Mouse (Mus musculus) CH12F3 (cell line): ENCODE measurements around the gene Lck.

ENCODE experiments used
- in situ Hi-C: fragments of 300-500 bp; cut with MboI; formaldehyde crosslinking; loops from 2 replicates; pipeline ENCODE4 v1.14.3; 2020; ENCODE audit warnings: low sequenced_read_pairs

The Lck gene

DNA sequence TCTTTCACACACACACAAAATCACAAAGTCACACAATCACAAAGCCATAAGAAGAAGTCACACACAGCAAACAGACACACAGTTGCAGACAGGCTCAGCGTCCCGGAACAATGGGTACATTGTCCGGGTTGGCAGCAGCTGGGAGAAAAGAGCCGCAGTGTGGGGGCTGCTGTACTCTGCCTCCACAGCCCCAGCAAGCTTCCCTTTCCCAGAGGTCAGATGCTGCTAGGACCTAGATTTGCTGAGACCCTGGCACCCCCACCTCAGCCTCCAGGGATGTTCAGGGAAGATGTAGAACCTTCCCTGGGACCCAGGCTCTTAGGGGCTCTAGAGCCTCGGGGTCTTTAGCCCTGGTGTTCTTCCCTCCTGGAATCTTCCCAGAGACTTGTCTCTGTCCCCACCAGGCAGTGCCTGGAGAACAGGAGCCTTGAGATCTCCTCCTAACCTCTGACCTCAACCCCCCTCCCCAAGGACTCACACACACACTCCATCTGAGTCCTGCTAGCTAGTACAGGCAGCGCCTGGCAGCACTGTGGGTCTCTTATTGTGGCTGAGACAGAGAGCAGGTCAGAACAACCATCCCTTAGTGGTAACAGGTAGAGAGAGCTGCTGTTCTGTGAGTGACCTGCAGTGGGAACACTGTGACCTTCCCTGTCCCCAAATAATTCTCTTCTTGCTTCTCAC is 61.9 kb downstream of the Lck start:
- in situ Hi-C loops = no loop called here

DNA sequence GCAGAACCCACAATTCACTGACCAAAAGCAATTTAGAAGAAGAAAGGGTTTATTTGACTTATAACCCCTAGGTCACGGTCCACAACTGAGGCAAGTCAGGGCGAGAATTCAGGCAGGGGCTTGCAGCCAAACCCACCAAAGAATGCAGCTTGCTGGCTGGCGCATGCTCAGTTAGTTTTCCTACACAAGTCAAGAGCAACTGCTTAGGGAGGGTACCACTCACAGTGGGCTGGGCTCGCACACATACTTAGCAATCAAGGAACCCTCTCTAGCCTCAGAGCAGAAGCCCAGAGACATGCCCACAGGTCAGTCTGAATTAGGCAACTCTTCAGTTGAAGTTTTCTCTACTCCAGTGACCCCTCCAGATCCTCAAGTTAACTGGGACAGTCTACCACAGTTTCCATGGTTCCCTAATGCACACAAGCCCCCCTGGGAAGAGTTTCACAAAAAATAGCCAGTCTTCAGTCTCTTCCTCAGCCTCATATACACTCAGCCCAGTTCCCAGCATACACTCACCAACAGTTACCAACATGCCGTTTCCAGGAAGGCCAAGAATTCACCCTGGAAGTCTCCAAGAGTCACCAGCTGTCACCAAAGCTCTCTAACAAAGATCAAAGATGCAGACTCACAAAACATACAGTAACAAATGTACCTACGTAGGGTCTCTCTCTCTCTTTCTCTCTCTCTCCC is 62.6 kb downstream of the Lck start:
- in situ Hi-C loops = no loop called here

DNA sequence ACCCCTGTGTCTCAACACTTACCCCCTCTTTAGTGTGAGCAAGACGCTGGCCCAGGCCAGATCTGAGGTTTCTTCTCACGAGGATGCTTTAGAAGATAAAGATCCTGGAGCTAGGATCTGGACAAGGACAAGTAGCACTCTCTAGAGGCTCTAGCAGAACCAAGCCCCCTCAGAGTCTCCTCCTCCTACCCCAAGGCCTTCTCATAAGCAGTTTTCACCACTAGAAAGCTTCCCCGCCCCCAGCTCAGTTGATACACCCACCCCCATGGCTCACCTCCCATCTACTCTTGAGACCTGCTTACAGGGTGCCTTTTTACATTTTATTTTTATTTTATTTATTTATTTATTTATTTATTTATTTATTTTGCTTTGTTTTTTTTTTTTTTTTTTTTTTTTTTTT is 63.8 kb downstream of the Lck start:
- in situ Hi-C loops = no loop called here

DNA sequence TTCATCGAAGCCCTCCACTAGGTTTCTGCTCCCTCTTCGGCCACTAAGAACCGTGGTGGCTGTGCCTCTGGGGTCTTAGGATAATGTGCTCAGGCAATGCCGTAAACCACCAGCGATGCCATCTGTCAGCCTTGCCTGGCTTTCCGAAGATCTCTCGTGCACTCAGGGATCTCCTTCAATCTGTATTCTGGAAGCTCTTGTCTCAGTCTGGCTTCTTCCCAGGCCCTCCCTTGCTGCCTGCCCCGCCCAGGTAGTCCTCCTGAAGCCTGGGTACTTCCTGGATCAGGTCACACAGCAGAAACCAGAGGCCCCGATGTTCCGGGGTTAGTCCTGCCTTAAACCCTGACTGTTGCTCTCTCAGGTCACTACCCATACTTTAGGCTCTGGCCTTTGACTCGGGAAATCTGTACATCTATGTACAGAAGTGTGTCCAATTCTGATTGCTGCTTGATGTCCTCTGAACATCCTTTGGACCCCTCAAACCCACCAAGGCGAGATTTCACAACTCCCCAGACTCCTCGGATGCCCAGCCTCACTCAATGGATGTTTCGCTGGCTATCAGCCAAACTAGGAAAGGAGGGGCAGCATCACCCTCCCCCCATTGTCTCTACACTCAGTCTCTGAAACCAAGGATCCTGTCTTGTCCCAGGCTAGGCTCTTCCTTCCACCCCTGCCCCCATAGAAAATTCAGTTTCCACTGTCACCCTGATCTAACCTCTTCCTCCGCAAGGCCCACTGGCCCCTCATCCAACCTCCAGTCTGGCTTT is 64.4 kb downstream of the Lck start:
- in situ Hi-C loops = no loop called here

DNA sequence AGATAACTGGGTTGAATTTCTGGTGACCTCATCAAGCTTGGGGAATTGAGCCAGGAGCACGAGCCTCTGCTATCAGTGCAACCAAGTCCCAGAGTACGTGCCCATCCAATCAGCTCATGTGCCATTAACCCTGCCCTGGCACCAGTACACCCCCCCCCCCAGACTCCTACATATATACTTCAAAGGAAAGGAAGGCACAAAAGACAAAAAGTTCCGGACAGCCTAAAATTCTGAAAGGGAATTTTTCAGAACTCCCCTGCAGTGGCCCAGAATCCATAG is 65.3 kb downstream of the Lck start:
- in situ Hi-C loops = no loop called here

DNA sequence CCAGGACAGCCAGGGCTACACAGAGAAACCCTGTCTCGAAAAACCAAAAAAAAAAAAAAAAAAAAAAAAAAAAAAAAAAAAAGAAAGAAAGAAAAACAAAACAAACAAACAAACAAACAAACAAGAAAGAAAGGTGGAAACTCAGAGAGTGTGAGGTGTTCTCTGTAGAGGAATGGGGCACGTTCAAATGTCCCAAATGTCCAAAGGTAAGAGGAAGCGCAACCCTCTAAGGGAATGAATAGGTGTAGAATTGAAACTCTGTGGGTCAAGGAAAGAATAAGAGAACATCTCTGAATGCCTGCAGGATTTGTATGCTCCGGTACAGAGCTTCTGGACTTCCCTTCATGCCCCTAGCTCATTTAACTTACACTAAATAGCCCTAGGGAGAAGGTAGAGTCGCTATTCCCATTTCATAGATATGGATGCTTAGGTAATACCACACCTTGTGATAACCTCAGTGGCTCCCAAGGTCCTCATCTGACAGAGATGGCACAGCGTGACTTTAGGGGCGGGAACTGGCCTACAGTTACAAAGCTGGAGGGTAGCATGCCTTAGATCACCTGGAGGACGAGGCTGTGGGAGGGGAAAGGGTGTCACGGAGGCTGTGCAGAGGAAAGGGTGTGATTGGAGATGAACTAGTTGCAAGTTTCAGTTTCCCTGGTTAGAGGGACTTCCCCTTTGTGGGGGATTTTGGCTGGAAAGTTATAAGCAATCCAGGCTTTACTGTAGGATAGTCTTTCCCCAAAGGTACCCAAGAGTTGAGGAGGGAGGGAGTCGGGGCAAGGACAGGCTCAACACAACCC is 65.8 kb downstream of the Lck start:
- in situ Hi-C loops = no loop called here

DNA sequence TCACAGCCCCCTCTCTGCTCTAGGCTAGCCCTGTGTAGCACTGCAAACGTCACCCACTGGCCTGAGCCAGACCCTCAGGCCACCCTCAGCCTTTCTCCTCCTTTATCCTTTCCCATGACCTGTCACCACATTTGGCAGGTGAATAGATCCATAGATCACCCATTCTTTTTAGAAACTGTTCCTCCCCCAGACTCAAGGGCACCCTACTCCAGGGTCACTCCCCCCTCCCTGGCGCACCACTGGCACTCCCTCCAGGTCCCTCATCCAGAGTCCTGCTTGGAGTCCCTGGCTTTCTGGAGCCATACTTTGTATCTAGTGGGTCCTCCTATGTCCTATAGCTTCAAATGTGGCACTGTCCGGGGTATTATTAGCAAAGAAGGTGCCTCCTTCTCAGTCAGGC is 67.9 kb downstream of the Lck start:
- in situ Hi-C loops = no loop called here

DNA sequence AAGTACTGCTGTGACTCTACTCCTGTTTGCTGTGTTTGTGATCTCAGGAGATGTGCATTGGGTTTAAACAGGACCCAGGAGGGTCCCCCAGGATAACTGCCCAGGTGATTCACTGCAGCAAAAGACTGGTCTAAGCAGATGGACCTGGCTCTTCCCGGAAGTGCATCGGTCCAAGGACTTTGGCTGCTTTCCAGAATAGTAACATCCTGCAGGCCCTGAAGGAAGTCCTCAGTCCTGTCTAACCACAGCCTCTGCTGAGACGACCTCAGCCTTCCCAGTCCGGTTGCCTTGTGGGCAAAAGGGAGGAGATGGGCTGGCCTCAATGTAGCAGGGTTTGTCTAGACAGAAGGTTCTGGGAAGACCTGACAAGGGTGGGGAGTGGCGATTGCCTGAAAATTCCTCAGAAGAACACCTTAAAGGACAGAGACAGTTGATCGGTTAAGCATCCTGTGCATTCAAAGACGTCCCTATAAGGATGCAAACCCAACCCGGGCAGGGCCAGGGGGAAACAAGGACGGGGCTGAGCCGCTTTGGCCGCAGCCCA is 70.5 kb downstream of the Lck start:
- in situ Hi-C loops = no loop called here

DNA sequence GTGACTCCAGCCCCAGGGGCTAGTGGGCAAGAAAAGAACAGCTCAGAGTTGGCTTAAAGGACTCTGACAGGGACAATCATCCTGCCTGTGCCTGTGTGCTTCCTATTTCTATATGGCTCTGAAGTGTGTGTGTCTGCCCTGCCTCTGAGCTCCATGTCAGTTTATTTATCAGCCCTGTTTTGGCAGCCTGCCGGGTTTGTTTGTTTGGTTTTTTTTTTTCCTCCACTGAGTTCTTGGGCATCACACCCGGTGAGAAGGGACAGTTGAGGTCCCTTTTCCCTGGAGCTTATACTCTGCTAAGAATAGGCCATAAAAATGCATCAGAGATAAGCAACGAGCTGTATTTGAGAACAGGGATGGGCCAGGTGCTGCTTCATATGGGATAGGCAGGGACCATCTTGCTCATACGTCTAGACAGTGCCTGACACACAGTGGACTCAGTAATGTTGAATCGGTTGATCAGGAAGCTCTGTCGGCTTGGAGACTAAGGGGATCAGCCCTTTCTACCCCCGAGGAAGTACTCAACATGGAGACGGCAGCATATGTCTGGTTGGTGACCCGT is 71.0 kb downstream of the Lck start:
- in situ Hi-C loops = no loop called here

DNA sequence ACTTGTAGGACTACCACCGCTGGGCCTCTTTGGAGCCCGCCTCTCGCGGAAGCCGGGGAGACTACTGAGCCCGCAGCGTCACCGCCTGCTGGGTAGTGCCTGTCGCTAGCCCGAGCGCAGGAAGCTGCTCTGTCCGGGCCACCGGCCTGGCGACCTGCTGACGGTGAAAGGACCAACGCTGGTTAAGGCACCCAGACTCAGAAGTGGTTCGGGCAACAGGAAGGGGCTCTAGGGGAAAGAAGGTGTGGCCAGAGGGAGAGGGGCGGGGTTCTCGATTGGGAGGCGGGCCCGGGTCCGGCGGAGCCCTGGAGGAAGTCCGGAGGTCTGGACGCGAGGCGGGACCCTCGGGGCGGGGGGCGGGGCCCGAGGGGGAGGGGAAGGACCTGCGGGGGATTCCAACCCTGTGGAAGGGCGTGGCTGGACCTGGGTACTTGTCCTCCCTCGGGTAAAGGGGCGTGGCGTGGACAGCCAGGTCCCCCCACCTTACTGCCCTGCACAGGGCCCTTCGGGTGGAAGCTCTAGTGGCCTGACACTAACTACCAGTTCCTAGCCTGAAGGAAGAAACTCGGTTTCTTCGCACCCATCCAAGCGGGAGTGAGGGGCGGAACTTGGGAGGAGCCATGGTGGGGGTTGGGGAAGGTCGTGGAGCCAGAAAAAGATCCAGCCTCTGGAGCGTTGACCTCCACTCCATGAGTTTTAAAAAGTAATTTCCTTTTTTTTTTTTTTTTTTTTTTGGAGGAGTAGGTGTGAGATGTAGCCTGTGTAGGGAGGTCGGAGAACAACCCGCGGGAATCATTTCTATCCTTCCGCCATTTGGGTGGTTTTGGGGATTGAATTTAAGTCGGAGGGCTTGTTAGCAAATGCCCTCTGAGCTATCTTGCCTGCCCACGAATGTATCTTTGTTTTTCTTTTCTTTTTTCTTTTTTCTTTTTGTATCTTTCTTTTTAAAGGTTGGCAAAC is 72.6 kb downstream of the Lck start:
- in situ Hi-C loops = no loop called here

DNA sequence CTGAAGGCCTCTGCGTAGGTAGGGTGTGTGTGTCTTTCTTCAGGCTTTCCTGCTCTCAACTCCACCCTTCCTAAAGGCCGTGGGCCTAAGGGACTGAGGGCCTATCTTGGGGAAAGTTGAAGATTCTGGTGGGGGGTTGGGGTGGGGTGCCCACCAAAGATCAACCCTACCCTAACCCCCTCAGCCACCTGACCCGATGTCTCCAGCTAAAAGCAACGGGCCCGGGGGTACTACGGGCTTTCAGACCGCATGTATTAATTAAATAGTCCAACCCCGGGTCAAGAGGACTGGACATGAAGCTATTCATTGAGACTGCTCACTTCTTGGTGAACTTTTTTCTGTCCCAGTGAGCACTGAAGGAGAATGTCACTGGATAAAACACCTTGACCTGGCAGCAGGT is 73.4 kb downstream of the Lck start:
- in situ Hi-C loops = no loop called here

DNA sequence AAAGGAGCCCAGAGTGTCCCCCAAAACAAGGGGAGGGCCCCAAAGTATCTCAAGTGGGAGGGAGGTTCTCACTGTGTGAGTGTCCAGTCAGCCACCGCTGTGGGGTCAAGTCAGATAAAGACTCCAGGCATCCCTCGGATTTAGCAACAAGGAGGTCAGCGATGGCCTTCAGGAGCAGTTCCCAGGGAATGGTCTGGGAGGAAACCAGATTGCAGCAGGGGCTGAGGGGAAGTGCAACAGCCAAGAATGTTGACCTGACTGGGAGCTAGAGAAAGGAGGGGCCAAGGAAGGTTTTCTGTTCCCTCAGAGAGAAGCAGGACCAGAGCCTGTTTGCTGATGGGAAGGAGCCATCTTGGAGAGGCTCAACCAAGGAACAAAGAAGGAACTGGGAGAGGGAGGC is 74.5 kb downstream of the Lck start:
- in situ Hi-C loops = no loop called here
